Mouse (Mus musculus) cortical plate, adult 2 months (tissue): ENCODE data around the gene Sv2b. TPM values are rescaled to one million over a fixed set of nuclear protein-coding genes. Genes with fewer than 3 reads are reported as not detected.
"Not testable (repeated sequence)": the region's sequence is repeated elsewhere in the genome, so short reads cannot be mapped to it uniquely, and the experiment has no call there.

Experiments
- H3K27ac ChIP-seq: fragments of 200-500 bp; 2 replicates; pipeline ENCODE4 v1.5.1; 2012; ENCODE audit warnings: low read length, control low read depth, inconsistent platforms; ENCODE audit not compliant: insufficient read depth
- H3K4me1 ChIP-seq: fragments of 200-500 bp; 2 replicates; pipeline ENCODE4 v1.6.1; 2011; ENCODE audit warnings: low read length; ENCODE audit not compliant: control insufficient read depth, insufficient read depth
- H3K4me3 ChIP-seq: fragments of 200-500 bp; 2 replicates; pipeline ENCODE4 v1.5.1; 2011; ENCODE audit warnings: mild to moderate bottlenecking, low read length, control low read depth; ENCODE audit not compliant: insufficient read depth
- CTCF ChIP-seq: fragments of 200-500 bp; IDR thresholded peaks from 2 replicates; pipeline ENCODE4 v1.5.1; 2011; ENCODE audit warnings: mild to moderate bottlenecking, control low read depth, low read length; ENCODE audit not compliant: insufficient read depth; ENCODE audit errors: extremely low read depth
- POLR2A ChIP-seq: fragments of 200-500 bp; IDR thresholded peaks from 2 replicates; pipeline ENCODE4 v1.6.1; 2011; ENCODE audit warnings: mild to moderate bottlenecking, low read length, control low read depth; ENCODE audit not compliant: insufficient read depth; ENCODE audit errors: extremely low read depth
- polyA plus RNA-seq: library from polyadenylated mRNA; depleted of rRNA; stranded (reverse); fragments of >200 nt; gene quantifications from 2 replicates; pipeline ENCODE4 v1.2.3, GENCODE M21; 2012

Sv2b gene
- polyA plus RNA-seq, 1 experiment = 168 TPM

DNA sequence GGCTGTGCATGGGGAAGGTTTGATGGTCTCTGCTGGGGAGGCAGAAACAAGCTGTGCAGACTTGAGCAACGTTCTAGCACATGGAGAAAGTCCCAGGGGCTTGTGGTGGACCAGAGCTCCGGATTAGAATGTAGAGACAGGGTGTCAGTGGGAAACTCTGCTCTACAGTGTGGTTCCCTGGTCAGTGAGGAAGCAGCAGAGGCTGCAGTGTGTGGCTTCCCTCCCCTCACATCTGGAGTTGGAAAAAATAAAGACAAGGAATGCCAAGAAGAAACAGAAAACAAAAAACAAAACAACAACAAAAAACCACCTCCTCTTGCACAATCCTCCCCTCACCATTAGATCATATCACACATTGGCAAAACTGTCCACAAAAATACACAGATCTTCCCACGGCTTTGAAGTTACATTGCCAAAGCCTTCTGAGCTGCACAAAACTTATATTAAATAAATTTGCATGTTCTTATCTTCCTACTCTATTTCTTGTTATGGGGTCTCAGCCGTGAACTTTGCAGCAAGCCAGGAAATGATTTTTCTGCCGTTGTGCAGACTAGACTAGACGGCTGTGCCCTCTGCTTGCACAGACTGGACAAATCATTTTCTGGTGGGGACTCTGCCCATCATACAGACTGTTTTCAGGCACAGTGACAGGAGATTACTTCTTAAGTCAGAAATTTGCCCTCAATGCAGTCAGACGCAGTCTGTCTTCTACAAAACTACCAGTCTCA is 86.2 kb downstream of the Sv2b start:
- no peak overlapping the region for H3K4me3 ChIP-seq
- peaks cover 3% of the 10 kb centered on the region; the same call in 1 of the 2 replicates for H3K4me1 ChIP-seq
- peak overlapping the region; percentile 42; the same call in 1 of the 2 replicates for H3K27ac ChIP-seq
- TF ChIP-seq CTCF = no peak
- no peak for TF ChIP-seq POLR2A

DNA sequence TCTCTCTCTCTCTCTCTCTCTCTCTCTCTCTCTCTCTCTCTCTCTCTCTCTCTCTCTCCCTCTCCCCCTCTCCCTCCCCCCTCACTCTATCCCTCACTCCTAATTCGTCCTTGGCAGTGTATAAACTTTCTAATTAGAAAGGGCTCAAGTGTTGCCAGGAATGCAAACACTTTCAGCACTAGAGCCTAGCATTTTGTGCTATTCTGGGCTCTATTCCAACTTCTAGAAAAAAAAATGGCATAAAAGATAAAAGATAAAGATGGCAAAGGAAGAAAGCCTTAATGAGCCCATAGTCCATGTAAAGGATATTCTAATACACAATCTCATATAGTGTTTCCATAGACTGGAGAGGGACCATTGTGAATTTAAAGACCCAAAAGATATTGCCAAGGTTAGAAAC is 88.3 kb downstream of the Sv2b start:
- peak overlapping the region; percentile 8; the same call in 1 of the 2 replicates for H3K27ac ChIP-seq
- TF ChIP-seq CTCF = no peak
- TF ChIP-seq POLR2A = no peak
- H3K4me3 ChIP-seq = no peak overlapping the region
- H3K4me1 ChIP-seq = peaks cover 4% of the 10 kb centered on the region; the same call in 1 of the 2 replicates

DNA sequence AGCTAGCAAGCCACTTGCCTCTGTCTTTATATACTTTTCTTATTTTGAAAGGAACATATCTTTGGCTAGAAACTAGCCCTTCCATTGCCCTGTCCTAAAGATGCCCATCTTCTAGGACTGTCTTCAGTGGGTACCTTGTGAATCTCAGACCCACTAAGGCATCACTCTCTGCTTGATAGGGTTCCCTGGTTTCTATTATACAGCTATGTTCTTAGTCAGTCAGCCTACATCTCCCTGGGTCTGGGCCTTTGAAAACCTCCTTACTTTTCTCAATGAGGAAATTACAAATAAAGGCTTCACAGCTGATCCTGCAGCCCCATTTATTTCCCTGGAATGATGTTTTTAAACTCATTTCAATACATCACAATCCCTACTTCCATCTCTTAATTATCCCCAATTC is 88.8 kb downstream of the Sv2b start:
- peak overlapping the region; percentile 8; the same call in 1 of the 2 replicates for H3K27ac ChIP-seq
- H3K4me3 ChIP-seq = no peak overlapping the region
- H3K4me1 ChIP-seq = peaks cover 4% of the 10 kb centered on the region; the same call in 1 of the 2 replicates
- TF ChIP-seq CTCF = no peak
- no peak for TF ChIP-seq POLR2A

DNA sequence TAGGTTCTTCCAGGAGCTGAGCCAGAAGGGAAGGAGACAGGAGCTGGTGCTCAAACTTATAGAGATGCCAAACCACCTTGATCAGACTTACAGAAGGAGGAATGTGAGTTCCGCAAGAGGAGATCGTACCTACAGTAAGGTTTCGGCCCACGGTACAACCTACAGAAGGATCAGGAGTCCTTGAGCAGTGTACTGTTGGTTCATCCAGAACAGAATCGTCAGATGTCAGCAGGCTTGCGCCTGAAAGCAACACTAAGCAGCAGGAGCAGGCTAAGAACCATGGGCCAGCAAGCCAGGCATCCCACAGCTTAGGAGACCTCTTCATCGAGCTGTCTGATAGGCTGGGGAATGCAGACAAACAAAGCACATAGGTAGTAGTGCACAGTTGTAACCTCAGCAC is 92.9 kb downstream of the Sv2b start:
- H3K27ac ChIP-seq = no peak overlapping the region
- no peak overlapping the region for H3K4me3 ChIP-seq
- no peak for TF ChIP-seq CTCF
- TF ChIP-seq POLR2A = no peak

DNA sequence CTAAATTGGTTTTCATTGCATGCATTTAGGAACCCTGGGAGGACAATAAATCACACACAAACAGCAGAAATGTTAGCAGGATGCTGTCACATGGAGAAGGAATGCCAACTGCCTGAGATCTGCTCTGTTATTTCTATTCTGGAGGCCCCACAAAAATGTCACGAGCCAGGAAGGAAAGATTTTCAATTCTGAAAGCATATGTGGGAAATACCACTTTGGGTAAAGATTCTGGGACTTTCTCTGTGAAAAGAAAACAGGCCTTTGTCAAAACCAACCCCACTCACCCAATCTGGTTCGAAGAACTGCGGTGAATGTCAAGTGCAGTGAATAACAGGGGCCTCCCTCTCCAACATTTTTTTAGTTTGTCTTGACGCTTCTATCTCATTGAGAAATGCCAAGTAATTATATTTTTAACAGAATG is 99.8 kb downstream of the Sv2b start:
- no peak overlapping the region for H3K27ac ChIP-seq
- H3K4me1 ChIP-seq = peaks cover 9% of the 10 kb centered on the region
- no peak overlapping the region for H3K4me3 ChIP-seq
- TF ChIP-seq CTCF = no peak
- TF ChIP-seq POLR2A = no peak

More for the DNA sequence above, 92.9 kb downstream of the Sv2b start:
- peaks cover 3% of the 10 kb centered on the region; the same call in 1 of the 2 replicates for H3K4me1 ChIP-seq

DNA sequence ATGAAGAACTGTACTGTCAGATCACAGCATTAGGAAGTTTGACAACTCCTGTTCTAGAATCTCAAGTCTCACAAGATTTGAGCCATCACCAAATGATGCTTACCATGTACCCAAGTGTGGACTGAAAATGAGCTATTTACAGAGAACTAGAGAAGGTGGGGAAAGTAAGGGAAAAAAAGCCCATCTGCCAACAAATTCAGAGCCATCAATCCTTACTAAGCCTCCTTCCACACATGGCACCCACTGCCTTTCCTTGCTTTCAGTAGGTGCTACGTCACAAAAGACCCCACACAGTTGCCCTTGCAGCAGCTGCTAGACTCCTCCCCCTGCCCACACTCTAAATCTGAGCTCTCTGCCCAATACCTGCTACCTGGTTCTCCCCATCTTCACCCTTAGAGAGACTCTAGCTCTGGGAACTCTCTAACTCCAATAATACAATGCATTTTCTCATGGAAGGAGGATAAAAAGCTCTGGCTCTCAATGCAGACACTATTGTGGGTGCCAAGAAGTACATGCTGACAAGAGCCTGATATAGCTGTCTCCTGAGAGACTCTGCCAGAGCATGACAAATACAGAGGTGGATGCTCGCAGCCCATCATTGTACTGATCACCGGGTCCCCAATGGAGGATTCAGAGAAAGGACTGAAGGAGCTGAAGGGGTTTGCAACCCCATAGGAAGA is 101.0 kb downstream of the Sv2b start:
- peak overlapping the region; percentile 86 for H3K27ac ChIP-seq
- TF ChIP-seq POLR2A = no peak
- TF ChIP-seq CTCF = no peak
- no peak overlapping the region for H3K4me3 ChIP-seq
- H3K4me1 ChIP-seq = peaks cover 9% of the 10 kb centered on the region

DNA sequence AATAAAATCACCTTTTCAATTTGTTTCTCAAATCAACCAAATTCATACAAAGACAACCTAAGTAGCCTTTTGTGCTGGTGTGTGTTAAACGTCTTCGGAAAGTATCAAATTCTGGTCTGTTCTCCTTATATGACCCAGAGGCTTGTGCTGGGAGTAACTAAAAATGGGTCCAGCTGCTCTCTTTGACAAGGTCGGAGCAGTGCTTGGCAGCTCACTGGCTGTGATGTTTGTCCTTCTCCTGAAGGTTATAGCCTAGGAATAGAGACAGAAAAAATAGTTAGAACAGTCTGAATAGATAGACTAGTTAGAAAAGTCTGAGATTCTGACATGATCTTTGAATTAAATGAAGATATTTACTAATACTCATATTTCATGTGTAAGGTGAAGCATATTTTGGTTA is 102.4 kb downstream of the Sv2b start:
- Histone ChIP-seq H3K4me1 (peaks cover 8% of the 10 kb centered on the region), H3K4me3 (no peak overlapping the region), H3K27ac (no peak overlapping the region)
- no peak for TF ChIP-seq CTCF
- TF ChIP-seq POLR2A = no peak

DNA sequence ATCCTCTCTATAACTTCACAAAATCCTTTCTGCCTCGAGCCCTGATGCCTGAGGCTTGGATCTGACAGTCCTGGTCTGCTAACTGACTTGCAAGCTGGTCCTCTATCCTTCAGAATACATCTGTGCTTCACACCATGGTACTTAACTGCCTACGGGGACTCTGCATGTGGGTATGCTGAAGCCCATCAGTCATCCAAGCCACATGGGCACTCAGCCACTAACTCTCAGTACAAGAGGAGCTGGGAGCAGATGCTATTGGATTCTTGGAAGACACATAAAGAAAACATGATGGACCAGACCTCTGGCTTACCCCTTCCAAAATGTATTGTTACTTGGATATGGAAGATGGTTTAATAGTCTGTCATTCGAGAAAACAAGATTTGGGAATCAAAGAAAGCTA is 103.7 kb downstream of the Sv2b start:
- Histone ChIP-seq H3K27ac (no peak overlapping the region), H3K4me3 (no peak overlapping the region), H3K4me1 (peaks cover 6% of the 10 kb centered on the region)
- TF ChIP-seq POLR2A (no peak), CTCF (no peak)

DNA sequence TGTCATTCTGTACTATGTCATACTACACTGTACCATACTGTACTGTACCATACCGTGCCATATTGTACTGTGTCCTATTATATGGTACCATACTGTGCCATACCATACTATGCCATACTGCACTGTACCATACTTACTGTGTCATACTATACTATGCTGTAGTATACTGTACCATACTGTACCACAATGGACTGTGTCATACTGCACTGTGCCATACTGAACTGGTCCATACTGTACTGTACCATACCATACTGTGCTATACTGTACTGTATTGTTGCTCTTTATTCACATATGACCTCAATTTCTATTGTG is 114.2 kb downstream of the Sv2b start:
- H3K4me1 ChIP-seq, H3K4me3 ChIP-seq, H3K27ac ChIP-seq: not testable (repeated sequence)
